Mouse (Mus musculus): ENCODE measurements around the gene Thap11.
"Not testable (repeated sequence)": the region's sequence is repeated elsewhere in the genome, so short reads cannot be mapped to it uniquely, and the experiment has no call there.

Thap11 gene

DNA sequence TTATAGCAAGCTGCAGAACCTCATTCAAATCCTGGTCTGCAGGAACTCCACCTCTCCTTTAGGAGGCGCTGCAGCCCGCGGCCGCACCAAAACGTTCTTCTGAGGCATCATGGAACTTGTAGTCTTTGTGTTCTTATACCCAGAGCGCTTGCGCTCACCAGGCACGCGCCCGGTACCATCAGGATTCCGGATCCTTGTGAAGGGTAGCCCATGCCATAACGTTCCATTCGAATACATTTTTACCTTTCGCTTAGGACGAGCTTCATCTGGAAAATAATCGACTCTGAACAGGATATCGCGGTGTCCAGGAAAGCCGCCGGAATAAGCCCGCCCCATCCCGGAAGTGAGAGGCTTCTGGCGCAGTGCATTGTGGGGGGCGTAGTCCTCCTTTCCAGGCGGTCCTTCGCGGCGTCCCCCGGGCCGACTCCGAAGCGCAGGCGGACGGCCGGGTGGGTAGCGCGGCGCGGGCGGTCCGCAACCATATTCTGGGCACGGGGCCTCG lies at the start of gene Thap11:
Gene Thap11 (plus strand): TSS at position 418 of the 502 bp plus-strand sequence.
- peak; percentile 90 for DNase-seq (ENCODE audit: low spot score)

- DNase-seq (ENCODE audit: low spot score) = no peak
These were observed 49.6 kb upstream of the Thap11 start for GRCm38 (mm10) chr8:105805346-105805745.

- no peak for DNase-seq (ENCODE audit: low spot score)
These were observed 49.0 kb upstream of the Thap11 start for GRCm38 (mm10) chr8:105805964-105806363.

- no peak for DNase-seq (ENCODE audit: low spot score)
These were observed 47.2 kb upstream of the Thap11 start for GRCm38 (mm10) chr8:105807766-105808165.

DNA sequence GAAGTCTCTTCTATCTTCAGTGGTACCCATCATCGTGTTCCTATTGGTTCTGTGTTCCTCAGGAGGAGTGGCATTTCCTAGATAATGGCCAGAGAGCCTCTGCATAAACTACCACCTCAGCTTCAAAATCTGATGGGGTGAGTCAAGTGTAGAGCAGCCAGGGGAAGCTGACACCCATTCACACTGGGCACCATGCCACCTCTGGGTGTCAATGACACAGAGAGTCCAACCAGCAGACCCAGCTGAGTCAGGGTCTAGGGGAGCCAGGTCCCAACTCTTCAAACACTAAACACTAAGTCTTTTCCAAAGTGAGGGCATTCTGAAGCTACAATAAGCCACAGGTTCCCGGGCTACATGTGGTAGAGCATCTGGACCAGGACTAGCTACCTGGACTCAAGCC lies 46.5 kb upstream of the Thap11 start:
- no peak for DNase-seq (ENCODE audit: low spot score)

DNA sequence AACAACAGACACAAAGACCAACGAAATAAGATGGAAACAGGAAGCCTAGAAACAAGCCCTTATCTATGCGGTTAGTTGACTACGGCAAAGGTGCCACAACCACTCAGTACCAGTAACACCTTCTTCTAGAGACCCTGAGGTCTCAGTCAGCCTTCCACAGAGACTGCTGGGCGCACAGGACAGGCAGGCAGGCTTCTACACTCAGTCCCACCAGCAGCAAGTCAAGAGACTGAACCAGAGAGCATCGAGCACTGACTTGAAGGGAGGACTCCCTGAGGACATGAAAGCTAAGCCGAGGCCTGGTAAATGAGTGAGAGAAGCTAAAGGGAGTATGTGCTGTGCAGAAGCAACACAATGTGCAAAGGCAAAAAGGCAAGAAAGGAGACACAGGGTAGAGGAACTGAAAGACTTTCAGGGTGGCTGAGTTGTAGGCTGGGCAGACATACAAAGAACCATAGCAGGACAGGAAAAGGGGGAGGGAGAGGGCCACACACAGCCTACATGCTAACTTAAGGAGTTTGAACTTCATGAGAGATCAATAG lies 44.6 kb upstream of the Thap11 start:
- peak; percentile 50 for DNase-seq (ENCODE audit: low spot score)

- no peak for DNase-seq (ENCODE audit: low spot score)
These were observed 43.9 kb upstream of the Thap11 start for GRCm38 (mm10) chr8:105811061-105811460.

GRCm38 (mm10) chr8:105811543-105811942 lies 43.4 kb upstream of the Thap11 start:
- DNase-seq (ENCODE audit: low spot score) = peak; percentile 18

- DNase-seq (ENCODE audit: low spot score) = no peak
These were observed 42.4 kb upstream of the Thap11 start for GRCm38 (mm10) chr8:105812511-105812910.

DNA sequence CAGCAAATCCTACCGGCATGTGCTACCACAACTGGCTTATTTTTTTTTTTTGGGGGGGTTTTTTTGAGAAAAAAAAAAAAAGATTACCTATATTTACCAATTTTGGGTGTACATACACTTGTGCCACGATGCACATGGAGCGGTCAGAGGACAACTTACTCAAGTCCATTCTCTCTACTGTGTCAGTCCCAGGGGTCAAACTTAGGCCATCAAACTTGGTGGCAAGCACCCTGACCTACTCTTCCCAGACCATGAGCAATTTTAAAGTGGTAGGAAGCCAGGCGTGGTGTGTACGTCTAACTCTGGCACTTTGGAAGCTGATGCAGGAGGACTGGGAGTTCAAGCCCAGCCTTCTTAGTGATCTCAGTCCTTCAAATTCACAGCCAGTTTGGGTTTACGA lies 41.7 kb upstream of the Thap11 start:
- DNase-seq (ENCODE audit: low spot score) = no peak

DNA sequence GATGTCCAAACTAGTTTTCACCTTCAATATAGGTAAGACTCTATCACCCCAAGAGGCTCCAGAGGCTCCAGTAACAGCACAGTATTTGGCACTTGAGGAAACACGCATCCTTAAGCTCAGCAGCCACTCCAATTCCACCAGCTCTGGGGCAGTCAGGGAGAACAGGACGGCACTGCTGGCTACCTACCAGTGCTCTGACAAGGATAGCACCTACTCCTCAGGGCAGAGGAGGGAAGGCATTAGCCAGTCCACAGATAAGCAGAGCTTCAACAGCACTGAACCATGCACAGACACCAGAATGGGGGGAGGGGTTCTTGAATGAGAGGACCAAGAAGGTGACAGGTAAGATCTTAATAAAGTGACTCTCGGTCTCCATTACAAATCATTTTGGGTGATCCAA lies 35.3 kb upstream of the Thap11 start:
- DNase-seq (ENCODE audit: low spot score) = no peak

DNA sequence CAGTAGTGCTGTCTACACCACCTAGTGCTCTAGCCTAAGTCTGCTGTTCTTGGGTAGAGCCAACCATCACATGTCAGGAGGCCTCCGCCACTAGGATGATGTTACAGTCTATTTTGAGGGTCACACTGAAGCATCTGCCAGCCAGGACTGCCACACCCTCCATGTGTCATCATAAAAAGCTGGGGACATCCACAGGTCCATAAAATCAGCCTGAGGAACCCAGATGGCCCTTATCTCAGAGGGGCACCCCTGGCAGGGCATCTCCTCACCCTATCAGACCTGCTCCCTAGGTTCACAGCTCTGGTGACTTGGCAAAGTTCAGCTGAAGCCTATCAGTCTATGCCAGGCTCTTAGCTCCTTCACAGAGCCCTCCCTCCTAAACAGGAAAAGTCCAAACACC lies 34.0 kb upstream of the Thap11 start:
- DNase-seq (ENCODE audit: low spot score) = no peak

DNA sequence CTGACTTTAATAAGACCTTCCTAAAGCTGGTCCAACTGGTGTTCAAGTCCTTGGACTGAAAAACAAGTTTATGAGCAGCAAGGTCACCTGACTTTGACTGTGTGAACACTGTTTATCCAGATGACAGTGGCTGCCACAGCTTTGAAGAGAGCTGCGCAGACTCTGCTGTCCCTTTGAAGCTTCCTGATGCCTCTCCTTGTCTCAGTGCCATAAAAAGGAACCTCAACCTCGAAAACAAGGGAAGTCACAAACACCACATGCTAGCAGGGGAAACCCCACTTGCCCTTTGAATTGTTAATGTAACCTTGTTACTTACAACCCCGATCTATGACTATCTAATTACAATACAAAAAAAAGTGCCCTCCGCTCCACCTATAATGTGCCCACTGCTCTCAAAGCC lies 29.4 kb upstream of the Thap11 start:
- DNase-seq (ENCODE audit: low spot score) = peak; percentile 77

- peak; percentile 11 for DNase-seq (ENCODE audit: low spot score)
These were observed 28.6 kb upstream of the Thap11 start for GRCm38 (mm10) chr8:105826379-105826778.

DNA sequence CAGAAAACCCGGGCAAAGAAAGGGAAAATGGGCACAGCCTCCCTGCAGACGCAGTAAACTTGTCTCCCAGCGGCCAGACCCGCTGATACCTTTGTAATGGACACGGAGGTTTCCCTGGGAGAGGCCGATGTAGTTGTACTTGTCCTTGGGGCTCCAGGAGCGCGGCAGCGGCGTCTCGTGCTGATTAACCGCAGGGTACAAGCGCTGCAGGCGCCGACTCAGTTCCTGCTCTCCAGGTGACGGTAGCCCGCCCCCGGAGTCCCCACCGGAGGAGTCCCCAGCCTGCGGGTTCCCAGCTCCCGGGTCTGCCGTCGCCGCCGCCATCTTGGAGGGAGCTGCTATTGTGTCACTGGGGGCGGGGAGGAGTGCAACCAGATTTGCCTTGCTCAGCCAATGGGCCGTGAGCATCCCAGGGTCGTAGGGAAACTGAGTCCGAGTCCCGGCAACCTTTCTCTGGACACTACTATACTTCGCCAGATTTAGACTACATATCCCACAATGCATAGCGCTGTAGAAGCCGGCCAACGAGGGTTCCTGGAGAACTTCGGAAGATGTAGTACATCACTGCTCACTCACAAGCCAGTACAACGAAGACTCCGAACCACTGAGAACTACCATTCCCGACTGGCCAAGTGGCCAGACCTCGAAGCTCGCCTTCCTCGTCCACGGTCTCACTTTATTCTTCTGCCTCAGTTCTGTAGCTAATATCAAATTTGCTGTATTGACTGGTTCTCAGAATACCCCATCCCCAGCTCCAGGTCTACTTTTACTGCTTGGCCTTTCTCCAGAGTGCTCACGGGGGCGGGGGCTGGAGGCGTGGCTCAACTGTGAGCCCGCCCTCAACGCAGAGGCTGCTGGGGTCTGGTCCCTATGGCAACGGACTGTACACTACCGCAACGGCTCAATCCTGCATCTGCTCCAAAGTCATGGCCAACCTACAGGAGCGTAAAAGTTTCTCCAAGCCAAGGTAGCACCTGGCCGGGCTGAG lies 27.8 kb upstream of the Thap11 start, which contains the start of the genes Ranbp10 and Tsnaxip1:
Gene Ranbp10 (minus strand): TSS at position 490 of the 988 bp plus-strand sequence.
Gene Tsnaxip1 (plus strand): TSS at position 871 of the 988 bp plus-strand sequence.
- peak; percentile 98 for DNase-seq (ENCODE audit: low spot score)

GRCm38 (mm10) chr8:105833740-105834139 lies 21.2 kb upstream of the Thap11 start:
- DNase-seq (ENCODE audit: low spot score) = not testable (repeated sequence)

GRCm38 (mm10) chr8:105835318-105835717 lies 19.6 kb upstream of the Thap11 start:
- DNase-seq (ENCODE audit: low spot score) = peak; percentile 85

GRCm38 (mm10) chr8:105836991-105837390 lies 17.9 kb upstream of the Thap11 start:
- DNase-seq (ENCODE audit: low spot score) = no peak

GRCm38 (mm10) chr8:105839209-105839608 lies 15.7 kb upstream of the Thap11 start:
- no peak for DNase-seq (ENCODE audit: low spot score)

- no peak for DNase-seq (ENCODE audit: low spot score)
These were observed 8.3 kb upstream of the Thap11 start for GRCm38 (mm10) chr8:105846678-105847077.

DNA sequence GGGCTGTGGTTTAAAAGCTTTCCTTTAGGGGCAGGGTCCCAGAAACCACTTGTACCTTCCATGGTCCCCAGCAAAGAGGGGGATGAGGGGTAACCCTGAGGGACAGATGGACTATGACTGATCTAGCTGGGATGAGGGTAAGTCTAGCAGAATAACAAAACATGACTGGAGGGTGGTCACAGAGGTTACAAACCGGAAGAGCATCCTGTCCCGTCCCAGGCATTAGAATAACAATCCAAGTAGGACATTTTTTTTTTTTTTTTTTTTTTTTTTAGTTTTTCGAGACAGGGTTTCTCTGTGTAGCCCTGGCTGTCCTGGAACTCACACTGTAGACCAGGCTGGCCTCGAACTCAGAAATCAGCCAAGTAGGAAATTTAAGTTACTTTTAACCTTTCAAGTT lies 4.9 kb upstream of the Thap11 start:
- DNase-seq (ENCODE audit: low spot score) = no peak

DNA sequence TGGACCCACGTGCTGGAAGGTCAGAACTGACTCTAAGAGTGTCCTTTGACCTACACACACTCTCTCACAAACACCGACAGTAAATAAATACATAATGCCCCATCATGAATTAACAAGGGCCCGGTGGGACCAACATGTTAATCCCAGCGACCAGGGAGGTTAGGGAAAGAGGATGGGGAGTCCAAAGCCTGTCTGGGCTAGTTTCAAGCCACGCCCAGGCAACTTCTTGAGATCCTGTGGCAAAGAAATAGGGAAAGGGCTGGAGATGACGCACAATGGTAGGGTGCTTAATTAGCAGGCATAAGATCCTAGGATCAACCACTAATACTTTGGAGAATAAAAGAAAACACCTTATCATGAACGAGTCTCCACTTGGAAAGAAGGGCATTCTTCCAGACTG lies 4.3 kb upstream of the Thap11 start:
- no peak for DNase-seq (ENCODE audit: low spot score)

DNA sequence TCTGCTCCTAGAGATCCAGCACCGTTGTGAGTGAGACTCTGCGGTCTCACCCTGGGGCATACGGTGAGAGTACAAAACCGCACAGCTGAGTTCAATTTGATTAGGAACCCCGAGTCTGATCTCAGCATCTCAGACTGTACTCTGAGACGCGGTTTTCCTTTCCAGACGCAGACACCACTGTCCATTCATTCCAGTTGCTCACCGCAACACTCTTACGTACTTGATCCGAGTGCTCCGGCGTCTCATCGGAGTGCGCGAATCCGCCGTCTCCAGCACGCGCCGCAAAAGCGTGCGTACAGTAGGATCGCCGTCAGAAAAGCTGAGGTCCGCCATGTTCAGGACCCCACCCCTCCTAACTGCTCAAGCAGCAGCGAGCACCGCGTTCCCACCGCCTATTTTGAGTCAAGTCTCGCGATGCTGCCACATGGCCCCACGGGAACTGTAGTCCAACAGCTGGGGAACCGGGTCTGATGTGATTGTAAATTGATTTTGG lies 3.2 kb upstream of the Thap11 start:
- peak; percentile 90 for DNase-seq (ENCODE audit: low spot score)

All from T-cell, adult 2 months (primary cell).